Mouse (Mus musculus) adrenal gland, postnatal 36 days (tissue): ENCODE data around the gene Ice2. TPM values are rescaled to one million over a fixed set of nuclear protein-coding genes. Genes with fewer than 3 reads are reported as not detected.

ENCODE experiments used
- DNase-seq, 2 experiments: peaks; one replicate each; pipeline ENCODE4 v3.0.0; 2021; ENCODE audit warnings: mixed read lengths in 1 of 2
- microRNA-seq: library from miRNA; unstranded; fragments of <30 nt; microRNA quantifications from one replicate; pipeline ENCODE4 v1.2.0, GENCODE M21; 2021
- total RNA-seq, 2 experiments: library from RNA; stranded (reverse); gene quantifications; 2 replicates each; pipeline ENCODE4 v1.2.3; 2021

Gene Ice2
- total RNA-seq, 2 experiments from 2014 or later, result 12.9 to 15.3 TPM

- peak; percentile 69 to 88 for DNase-seq
Observed at GRCm38 (mm10) chr9:69458982-69459381, 61.3 kb downstream of the Ice2 start.

- DNase-seq, result no peak
Observed at GRCm38 (mm10) chr9:69459876-69460275, 62.2 kb downstream of the Ice2 start.

GRCm38 (mm10) chr9:69463046-69463445 lies 65.3 kb downstream of the Ice2 start:
- peak; percentile 40 to 69 for DNase-seq

- DNase-seq, result no peak
Observed at GRCm38 (mm10) chr9:69464109-69464756, 66.5 kb downstream of the Ice2 start.

GRCm38 (mm10) chr9:69466098-69466497 lies 68.4 kb downstream of the Ice2 start:
- DNase-seq, result peak; percentile 62 to 71

- DNase-seq, result no peak
Observed at GRCm38 (mm10) chr9:69467310-69467939, 69.7 kb downstream of the Ice2 start.

GRCm38 (mm10) chr9:69468991-69469390 lies 71.3 kb downstream of the Ice2 start:
- DNase-seq, result peak; percentile 83 to 84

- DNase-seq, result no peak
Observed at GRCm38 (mm10) chr9:69470362-69470761, 72.7 kb downstream of the Ice2 start.

GRCm38 (mm10) chr9:69470921-69471320 lies 73.2 kb downstream of the Ice2 start:
- DNase-seq, result no peak

- DNase-seq, result peak; percentile 86 to 89
Observed at GRCm38 (mm10) chr9:69472724-69473123, 75.0 kb downstream of the Ice2 start.

GRCm38 (mm10) chr9:69475873-69476272 lies 78.2 kb downstream of the Ice2 start:
- no peak for DNase-seq

GRCm38 (mm10) chr9:69477195-69477823 lies 79.6 kb downstream of the Ice2 start:
- peak in 1 of 2 experiments; percentile 44 for DNase-seq

- no peak for DNase-seq
Observed at GRCm38 (mm10) chr9:69477824-69478222, 80.1 kb downstream of the Ice2 start.

- peak; percentile 77 to 84 for DNase-seq
Observed at GRCm38 (mm10) chr9:69480344-69480743, 82.6 kb downstream of the Ice2 start.

Small RNA genes within 50 kb of the gene (microRNA-seq; reads per million reads assigned to microRNA genes)
- 2.0 reads per million for gene Mir3109

Other genes with a start within 250 kb of the Ice2 start
- gene Anxa2, start 55.7 kb downstream of the Ice2 start, total RNA-seq, result 100 to 1,000 TPM; 396 to 515 TPM